Mouse (Mus musculus): ENCODE data around the gene Gm10964. TPM values are rescaled to one million over a fixed set of nuclear protein-coding genes. Genes with fewer than 3 reads are reported as not detected.

Gene Gm10964
- polyA plus RNA-seq, 1 experiment from 2014 or later = not detected

DNA sequence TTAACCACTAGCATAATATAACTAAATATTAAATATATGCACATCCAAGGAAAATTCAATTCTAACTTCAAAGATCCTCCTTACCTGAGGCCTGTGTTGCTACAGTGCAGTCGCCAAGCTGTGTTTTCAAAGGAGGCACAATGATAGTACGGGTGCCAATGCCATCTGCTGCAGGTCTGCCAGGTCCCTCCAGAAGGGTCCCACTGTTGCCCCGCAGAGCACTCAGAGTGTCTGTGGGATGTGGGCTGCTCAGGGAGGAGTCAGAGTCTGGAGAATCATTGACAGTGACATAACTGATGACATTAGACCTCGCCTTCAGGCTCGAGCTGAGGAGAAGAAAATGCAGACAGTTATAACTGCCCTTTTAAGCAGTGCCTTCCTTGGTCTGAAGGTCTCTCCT, 7.5 kb downstream of the Gm10964 start:
- H3K4me1 ChIP-seq (ENCODE audit: insufficient read depth) = no peaks in the 10 kb centered on the region
- ATAC-seq = no peak
- H3K27ac ChIP-seq (ENCODE audit: low read depth) = no peak overlapping the region
- no peak overlapping the region for H3K9ac ChIP-seq (replicated peaks)
- DNase-seq = no peak
- no peaks in the 10 kb centered on the region for H3K27me3 ChIP-seq (ENCODE audit: insufficient read depth, low read length)
- no peaks in the 10 kb centered on the region for H3K9me3 ChIP-seq (ENCODE audit: low read length)
- H3K4me2 ChIP-seq (ENCODE audit: low read depth, low read length) = no peak overlapping the region
- no peak overlapping the region for H3K4me3 ChIP-seq (ENCODE audit: low read depth, low read length)
- 88% methylated on average over 5 of the region's 5 CpGs for WGBS (ENCODE audit: insufficient replicate concordance)
- TF ChIP-seq EP300 (IDR thresholded peaks at IDR 0.05; ENCODE audit: low read depth) (no peak), CTCF (IDR thresholded peaks at IDR 0.05; ENCODE audit: low read depth) (no peak)
- peaks cover 89% of the 10 kb centered on the region for H3K36me3 ChIP-seq (replicated peaks; ENCODE audit: insufficient read depth, low read length)

DNA sequence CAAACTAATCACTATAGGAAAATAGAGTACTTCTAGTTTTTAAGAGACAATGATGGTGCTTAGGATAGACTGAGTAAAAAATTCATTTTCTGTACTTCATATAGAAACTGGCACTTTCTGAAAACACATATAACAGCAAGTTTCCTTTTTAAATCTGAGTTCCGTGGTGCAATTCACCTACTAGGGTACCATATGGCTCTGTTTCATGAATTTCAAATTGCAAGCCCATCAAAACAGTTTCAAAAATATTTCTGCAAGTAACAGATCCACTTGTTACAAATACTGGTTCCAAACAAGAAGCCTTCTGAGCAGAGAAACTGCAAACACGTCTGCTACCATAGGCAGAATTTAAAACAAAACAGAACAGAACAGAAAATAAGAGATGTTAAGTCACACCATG, 12.4 kb downstream of the Gm10964 start:
- 87% methylated on average over 2 of the region's 2 CpGs for WGBS (ENCODE audit: insufficient replicate concordance)
- Histone ChIP-seq H3K4me1 (ENCODE audit: insufficient read depth) (no peaks in the 10 kb centered on the region), H3K9ac (replicated peaks) (no peak overlapping the region), H3K4me3 (ENCODE audit: low read depth, low read length) (no peak overlapping the region), H3K4me2 (ENCODE audit: low read depth, low read length) (no peak overlapping the region), H3K36me3 (replicated peaks; ENCODE audit: insufficient read depth, low read length) (peaks cover 88% of the 10 kb centered on the region), H3K9me3 (ENCODE audit: low read length) (no peaks in the 10 kb centered on the region), H3K27ac (ENCODE audit: low read depth) (no peak overlapping the region), H3K27me3 (ENCODE audit: insufficient read depth, low read length) (no peaks in the 10 kb centered on the region)
- DNase-seq (no peak), ATAC-seq (no peak)
- TF ChIP-seq CTCF (IDR thresholded peaks at IDR 0.05; ENCODE audit: low read depth) (no peak), EP300 (IDR thresholded peaks at IDR 0.05; ENCODE audit: low read depth) (no peak)

DNA sequence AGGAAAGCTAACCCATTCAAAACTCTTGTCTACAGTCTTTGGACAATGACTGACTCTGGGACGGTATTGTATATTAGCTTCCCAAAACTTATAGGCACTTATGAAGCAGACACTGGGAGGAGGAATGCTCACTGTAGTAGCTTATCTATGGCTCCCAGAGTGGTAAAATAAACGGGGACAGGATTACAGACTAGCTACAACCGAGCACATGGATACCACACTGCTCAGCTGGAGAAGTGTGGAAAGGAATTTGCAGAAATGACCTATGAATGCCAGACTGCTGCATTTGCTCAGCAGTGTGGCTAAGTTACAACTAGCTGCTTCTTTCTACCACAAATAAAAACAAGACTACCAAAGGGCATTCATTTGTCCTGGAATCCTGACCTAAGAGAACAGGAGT, 16.2 kb downstream of the Gm10964 start:
- TF ChIP-seq EP300 (IDR thresholded peaks at IDR 0.05; ENCODE audit: low read depth) (no peak), CTCF (IDR thresholded peaks at IDR 0.05; ENCODE audit: low read depth) (no peak)
- Histone ChIP-seq H3K27ac (ENCODE audit: low read depth) (no peak overlapping the region), H3K4me1 (ENCODE audit: insufficient read depth) (no peaks in the 10 kb centered on the region), H3K9me3 (ENCODE audit: low read length) (no peaks in the 10 kb centered on the region), H3K4me3 (ENCODE audit: low read depth, low read length) (no peak overlapping the region), H3K27me3 (ENCODE audit: insufficient read depth, low read length) (no peaks in the 10 kb centered on the region), H3K36me3 (replicated peaks; ENCODE audit: insufficient read depth, low read length) (peaks cover 86% of the 10 kb centered on the region), H3K9ac (replicated peaks) (no peak overlapping the region), H3K4me2 (ENCODE audit: low read depth, low read length) (no peak overlapping the region)
- DNase-seq = no peak
- 63% methylated on average over 3 of the region's 3 CpGs for WGBS (ENCODE audit: insufficient replicate concordance)
- no peak for ATAC-seq

DNA sequence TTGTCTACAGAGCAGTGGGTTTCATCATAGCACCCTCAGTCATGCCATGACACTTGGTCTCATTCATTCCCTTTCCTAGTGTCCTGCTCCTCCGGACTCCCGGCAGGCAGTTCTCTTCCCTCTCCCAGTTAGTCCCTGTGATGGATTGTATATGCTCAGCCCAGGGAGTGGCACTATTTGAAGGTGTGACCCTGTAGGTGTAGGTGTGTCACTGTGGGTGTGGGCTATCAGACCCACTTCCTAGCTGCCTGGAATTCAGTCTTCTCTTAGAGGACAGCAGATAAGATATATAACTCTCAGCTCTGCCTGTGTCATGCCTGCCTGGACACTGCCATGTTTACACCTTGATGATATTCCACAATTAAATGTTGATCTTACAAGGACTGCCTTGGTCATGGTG, 17.8 kb downstream of the Gm10964 start:
- Histone ChIP-seq H3K9ac (replicated peaks) (no peak overlapping the region), H3K27ac (ENCODE audit: low read depth) (no peak overlapping the region), H3K4me3 (ENCODE audit: low read depth, low read length) (no peak overlapping the region), H3K9me3 (ENCODE audit: low read length) (no peaks in the 10 kb centered on the region), H3K27me3 (ENCODE audit: insufficient read depth, low read length) (no peaks in the 10 kb centered on the region), H3K36me3 (replicated peaks; ENCODE audit: insufficient read depth, low read length) (peaks cover 83% of the 10 kb centered on the region), H3K4me2 (ENCODE audit: low read depth, low read length) (no peak overlapping the region), H3K4me1 (ENCODE audit: insufficient read depth) (no peaks in the 10 kb centered on the region)
- DNase-seq (no peak), ATAC-seq (no peak)
- TF ChIP-seq EP300 (IDR thresholded peaks at IDR 0.05; ENCODE audit: low read depth) (no peak), CTCF (IDR thresholded peaks at IDR 0.05; ENCODE audit: low read depth) (no peak)
- WGBS (ENCODE audit: insufficient replicate concordance) = 96% methylated on average over 2 of the region's 2 CpGs

DNA sequence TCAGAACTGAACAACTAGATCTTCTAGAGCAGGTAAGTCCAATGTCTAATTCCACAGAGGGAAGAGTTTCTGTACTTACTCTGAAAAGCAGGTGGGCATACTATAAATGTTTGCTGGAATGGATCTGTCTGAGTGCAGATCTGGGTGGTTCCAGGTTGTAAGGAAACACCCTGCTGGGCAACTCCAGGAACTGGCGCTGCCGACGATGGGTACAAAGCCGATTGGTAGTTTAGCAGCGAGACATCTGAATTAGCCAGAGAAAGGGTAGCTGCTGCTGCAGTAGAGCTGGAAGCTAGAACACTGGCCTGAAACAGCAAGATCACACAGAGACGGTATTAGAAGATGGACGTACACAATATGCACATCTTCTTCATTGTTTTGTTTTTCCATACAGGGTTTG, 19.3 kb downstream of the Gm10964 start:
- no peaks in the 10 kb centered on the region for H3K4me1 ChIP-seq (ENCODE audit: insufficient read depth)
- WGBS (ENCODE audit: insufficient replicate concordance) = 92% methylated on average over 7 of the region's 7 CpGs
- no peak overlapping the region for H3K4me3 ChIP-seq (ENCODE audit: low read depth, low read length)
- H3K9ac ChIP-seq (replicated peaks) = no peak overlapping the region
- peaks cover 83% of the 10 kb centered on the region for H3K36me3 ChIP-seq (replicated peaks; ENCODE audit: insufficient read depth, low read length)
- H3K27ac ChIP-seq (ENCODE audit: low read depth) = no peak overlapping the region
- DNase-seq (no peak), ATAC-seq (no peak)
- H3K9me3 ChIP-seq (ENCODE audit: low read length) = no peaks in the 10 kb centered on the region
- TF ChIP-seq CTCF (IDR thresholded peaks at IDR 0.05; ENCODE audit: low read depth) (no peak), EP300 (IDR thresholded peaks at IDR 0.05; ENCODE audit: low read depth) (no peak)
- H3K27me3 ChIP-seq (ENCODE audit: insufficient read depth, low read length) = no peaks in the 10 kb centered on the region
- no peak overlapping the region for H3K4me2 ChIP-seq (ENCODE audit: low read depth, low read length)

DNA sequence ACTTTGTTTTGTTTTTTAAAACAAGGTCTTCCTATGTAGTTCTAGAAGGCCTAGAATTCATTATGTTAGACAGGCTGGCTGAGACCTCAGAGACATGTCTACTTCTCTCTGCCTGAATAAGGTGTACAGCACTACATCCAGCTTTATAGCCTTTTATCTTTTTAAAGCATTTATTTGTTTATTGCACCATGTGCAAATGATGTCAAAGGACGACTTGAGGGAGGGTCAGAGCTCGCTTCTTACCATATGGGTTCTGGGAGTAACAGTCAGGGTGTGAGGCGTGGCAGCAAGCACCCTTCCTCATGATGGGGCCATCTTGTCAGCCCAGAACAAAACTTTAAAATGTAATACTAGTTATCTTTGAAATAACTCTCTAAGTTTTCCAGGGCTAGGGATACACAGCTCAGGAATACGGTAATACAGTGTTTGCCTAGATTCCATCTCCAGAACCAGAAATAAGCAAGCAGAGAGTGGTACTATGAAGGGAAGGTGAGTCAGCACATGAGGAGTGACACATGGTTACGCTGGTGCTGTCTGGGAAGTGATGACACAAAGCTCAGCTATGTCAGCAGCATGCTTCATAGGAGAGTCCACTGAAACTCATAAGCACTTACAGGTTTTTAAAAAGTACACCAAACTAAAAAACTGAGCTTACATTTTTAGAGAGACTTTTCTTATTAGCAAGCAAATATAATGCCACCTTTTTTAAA, 20.2 kb downstream of the Gm10964 start:
- Histone ChIP-seq H3K9ac (replicated peaks) (no peak overlapping the region), H3K4me2 (ENCODE audit: low read depth, low read length) (no peak overlapping the region), H3K4me1 (ENCODE audit: insufficient read depth) (no peaks in the 10 kb centered on the region), H3K9me3 (ENCODE audit: low read length) (no peaks in the 10 kb centered on the region), H3K27ac (ENCODE audit: low read depth) (no peak overlapping the region), H3K4me3 (ENCODE audit: low read depth, low read length) (no peak overlapping the region), H3K36me3 (replicated peaks; ENCODE audit: insufficient read depth, low read length) (peaks cover 83% of the 10 kb centered on the region), H3K27me3 (ENCODE audit: insufficient read depth, low read length) (no peaks in the 10 kb centered on the region)
- TF ChIP-seq EP300 (IDR thresholded peaks at IDR 0.05; ENCODE audit: low read depth) (no peak), CTCF (IDR thresholded peaks at IDR 0.05; ENCODE audit: low read depth) (no peak)
- DNase-seq (no peak), ATAC-seq (no peak)
- 82% methylated on average over 5 of the region's 5 CpGs for WGBS (ENCODE audit: insufficient replicate concordance)

Measured in liver, postnatal 0 days (tissue).